Mouse (Mus musculus) CH12.LX (cell line): ENCODE measurements around the gene Ppp1r26.

Experiments used
- CTCF ChIP-seq, 2 experiments: IDR thresholded peaks in 1 of 2; conservative IDR thresholded peaks in 1 of 2; 2 replicates each; pipeline ENCODE4 v1.5.1; 2011 to 2012; ENCODE audit warnings: low read depth in 2 of 2, low read length in 2 of 2, improper control_type of control experiment in 1 of 2, inconsistent platforms in 1 of 2, mild to moderate bottlenecking in 1 of 2, moderate library complexity in 1 of 2
- HCFC1 ChIP-seq: IDR thresholded peaks from 2 replicates; pipeline ENCODE4 v1.6.1; 2012; ENCODE audit warnings: low read depth, mild to moderate bottlenecking, inconsistent platforms, low read length, improper control_type of control experiment
- KAT2A ChIP-seq: IDR thresholded peaks from 2 replicates; pipeline ENCODE4 v1.6.1; 2012; ENCODE audit warnings: low read length, improper control_type of control experiment, inconsistent platforms; ENCODE audit not compliant: insufficient replicate concordance
- MAFK ChIP-seq: IDR thresholded peaks from 2 replicates; pipeline ENCODE4 v1.6.1; 2011; ENCODE audit warnings: low read length, improper control_type of control experiment; ENCODE audit not compliant: insufficient replicate concordance
- POLR2A ChIP-seq: IDR thresholded peaks from 2 replicates; pipeline ENCODE4 v1.6.1; 2011; ENCODE audit warnings: low read depth, mild to moderate bottlenecking, improper control_type of control experiment, low read length
- POLR2AphosphoS2 ChIP-seq: IDR thresholded peaks from 2 replicates; pipeline ENCODE4 v1.6.1; 2011; ENCODE audit warnings: low read depth, low read length, improper control_type of control experiment
- ZKSCAN1 ChIP-seq: IDR thresholded peaks from 2 replicates; pipeline ENCODE4 v1.6.1; 2012; ENCODE audit warnings: low read depth, inconsistent platforms, low read length, improper control_type of control experiment, borderline replicate concordance
- ZMIZ1 ChIP-seq: IDR thresholded peaks from 2 replicates; pipeline ENCODE4 v1.6.1; 2012; ENCODE audit warnings: low read depth, mild to moderate bottlenecking, inconsistent platforms, low read length, improper control_type of control experiment

- TF ChIP-seq ZMIZ1 = no peak
- no peak for TF ChIP-seq POLR2AphosphoS2
- TF ChIP-seq CTCF (conservative IDR thresholded peaks at IDR 0.05 in 1 of 2, IDR thresholded peaks at IDR 0.05 in 1 of 2; ENCODE audit: low read depth in 2 of 2, low read length in 2 of 2) = no peak
- TF ChIP-seq KAT2A = no peak
- TF ChIP-seq POLR2A = no peak
- no peak for TF ChIP-seq ZKSCAN1
- TF ChIP-seq HCFC1 = no peak
- no peak for TF ChIP-seq MAFK
Measured at GRCm38 (mm10) chr2:28504676-28505075, 58.1 kb downstream of the Ppp1r26 start.
